Mouse (Mus musculus): ENCODE measurements around the gene Ptcra. TPM values are rescaled to one million over a fixed set of nuclear protein-coding genes. Genes with fewer than 3 reads are reported as not detected.

The Ptcra gene
- polyA plus RNA-seq, 2 experiments, result 0.19 to 0.30 TPM

GRCm38 (mm10) chr17:46775070-46775469 is 11.6 kb upstream of the Ptcra start:
- Histone ChIP-seq H3K9me3 (ENCODE audit: control insufficient read depth, low read length) (no peaks in the 10 kb centered on the region), H3K36me3 (ENCODE audit: control insufficient read depth, insufficient read depth, low read length) (peaks cover 53% of the 10 kb centered on the region), H3K4me3 (replicated peaks; ENCODE audit: low read length) (no peak overlapping the region), H3K4me1 (ENCODE audit: control insufficient read depth, insufficient read depth, low read length) (peaks cover 10% of the 10 kb centered on the region), H3K4me2 (replicated peaks; ENCODE audit: low read depth, low read length, severe bottlenecking) (no peak overlapping the region), H3K27me3 (ENCODE audit: control insufficient read depth, insufficient read depth, low read length) (no peaks in the 10 kb centered on the region), H3K9ac (ENCODE audit: low read depth, low read length, severe bottlenecking) (no peak overlapping the region), H3K27ac (replicated peaks; ENCODE audit: low read depth, low read length) (no peak overlapping the region)
- DNase-seq (ENCODE audit: low spot score) (no peak), ATAC-seq (ENCODE audit: low FRiP score, low read depth) (no peak)
- WGBS, result 92% methylated on average over 9 of the region's 9 CpGs
- TF ChIP-seq POLR2A (IDR thresholded peaks at IDR 0.05; ENCODE audit: borderline replicate concordance, extremely low read depth, insufficient read depth, insufficient read length), result no peak

- H3K36me3 ChIP-seq (ENCODE audit: control insufficient read depth, insufficient read depth, low read length), result peaks cover 44% of the 10 kb centered on the region
- no peaks in the 10 kb centered on the region for H3K27me3 ChIP-seq (ENCODE audit: control insufficient read depth, insufficient read depth, low read length)
- H3K4me2 ChIP-seq (replicated peaks; ENCODE audit: low read depth, low read length, severe bottlenecking), result peak overlapping the region; percentile 58; the same call in 1 of the 2 replicates
- no peak overlapping the region for H3K27ac ChIP-seq (replicated peaks; ENCODE audit: low read depth, low read length)
- H3K9ac ChIP-seq (ENCODE audit: low read depth, low read length, severe bottlenecking), result no peak overlapping the region
- no peak for DNase-seq (ENCODE audit: low spot score)
- 50% methylated on average over 2 of the region's 2 CpGs for WGBS
- no peak for TF ChIP-seq POLR2A (IDR thresholded peaks at IDR 0.05; ENCODE audit: borderline replicate concordance, extremely low read depth, insufficient read depth, insufficient read length)
- H3K4me3 ChIP-seq (replicated peaks; ENCODE audit: low read length), result no peak overlapping the region
- no peaks in the 10 kb centered on the region for H3K9me3 ChIP-seq (ENCODE audit: control insufficient read depth, low read length)
- H3K4me1 ChIP-seq (ENCODE audit: control insufficient read depth, insufficient read depth, low read length), result peaks cover 10% of the 10 kb centered on the region
- ATAC-seq (ENCODE audit: low FRiP score, low read depth), result no peak
Observed at GRCm38 (mm10) chr17:46774131-46774472, 10.6 kb upstream of the Ptcra start.

GRCm38 (mm10) chr17:46773278-46774130 is 10.0 kb upstream of the Ptcra start:
- ATAC-seq (ENCODE audit: low FRiP score, low read depth) (no peak), DNase-seq (ENCODE audit: low spot score) (peak; percentile 41)
- Histone ChIP-seq H3K27me3 (ENCODE audit: control insufficient read depth, insufficient read depth, low read length) (no peaks in the 10 kb centered on the region), H3K27ac (replicated peaks; ENCODE audit: low read depth, low read length) (peak overlapping the region; percentile 84), H3K4me2 (replicated peaks; ENCODE audit: low read depth, low read length, severe bottlenecking) (peak overlapping the region; percentile 58), H3K4me3 (replicated peaks; ENCODE audit: low read length) (peak overlapping the region; percentile 92), H3K4me1 (ENCODE audit: control insufficient read depth, insufficient read depth, low read length) (peaks cover 10% of the 10 kb centered on the region), H3K36me3 (ENCODE audit: control insufficient read depth, insufficient read depth, low read length) (peaks cover 38% of the 10 kb centered on the region), H3K9me3 (ENCODE audit: control insufficient read depth, low read length) (no peaks in the 10 kb centered on the region), H3K9ac (ENCODE audit: low read depth, low read length, severe bottlenecking) (peak overlapping the region; percentile 83)
- WGBS, result 8% methylated on average over 19 of the region's 20 CpGs
- TF ChIP-seq POLR2A (IDR thresholded peaks at IDR 0.05; ENCODE audit: borderline replicate concordance, extremely low read depth, insufficient read depth, insufficient read length), result no peak

DNA sequence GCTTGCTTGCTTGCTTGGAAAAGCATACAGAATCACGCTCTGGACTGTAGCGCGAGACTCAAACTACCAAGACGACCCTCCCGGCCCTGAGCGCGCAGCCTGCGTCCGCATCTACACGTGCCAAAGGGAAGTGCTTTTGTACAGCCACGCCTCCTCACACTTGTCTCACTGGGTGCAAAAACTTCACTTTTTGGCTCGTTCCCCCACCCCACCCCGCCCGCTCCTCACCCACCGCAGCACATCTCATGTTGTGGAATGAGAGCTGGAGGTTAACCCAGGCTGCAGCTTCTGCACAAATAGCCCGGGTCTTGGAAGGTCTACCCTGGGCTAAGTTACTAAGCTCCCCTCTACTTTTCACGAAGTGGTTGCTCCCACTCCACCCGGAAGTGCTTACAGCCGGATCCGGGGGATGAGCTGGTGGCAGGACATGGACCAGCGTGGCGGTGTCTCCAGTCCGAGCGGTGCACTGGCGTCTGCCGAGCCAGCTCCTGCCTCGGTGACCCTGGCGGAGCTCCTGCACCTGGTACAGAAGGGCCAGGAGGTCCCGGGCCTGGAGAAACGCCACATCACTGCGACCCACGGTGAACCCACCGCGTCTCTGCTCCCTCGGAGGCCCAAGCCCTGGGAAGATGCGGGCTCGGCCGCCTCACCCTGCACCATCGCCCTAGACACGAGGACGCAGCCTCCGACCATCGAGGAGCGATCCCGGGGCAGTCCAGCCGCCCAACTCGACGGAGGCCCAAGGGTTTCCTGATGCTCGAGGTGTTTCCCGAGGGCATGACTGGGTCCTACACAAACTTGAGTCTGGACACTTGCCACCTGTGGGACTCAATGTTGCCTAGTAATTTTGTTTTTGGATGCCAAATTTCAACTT is 9.1 kb upstream of the Ptcra start, which contains the start of gene 2310039H08Rik:
Gene 2310039H08Rik, plus strand, starts transcription at position 232 of the 874 bp plus-strand sequence.
- Histone ChIP-seq H3K36me3 (ENCODE audit: control insufficient read depth, insufficient read depth, low read length) (peaks cover 29% of the 10 kb centered on the region), H3K4me2 (replicated peaks; ENCODE audit: low read depth, low read length, severe bottlenecking) (peak within 1 kb of the TSS; percentile 58), H3K4me3 (replicated peaks; ENCODE audit: low read length) (peak within 1 kb of the TSS; percentile 92), H3K9ac (ENCODE audit: low read depth, low read length, severe bottlenecking) (peak within 1 kb of the TSS; percentile 83), H3K9me3 (ENCODE audit: control insufficient read depth, low read length) (no peaks in the 10 kb centered on the region), H3K27ac (replicated peaks; ENCODE audit: low read depth, low read length) (peak within 1 kb of the TSS; percentile 84), H3K27me3 (ENCODE audit: control insufficient read depth, insufficient read depth, low read length) (no peaks in the 10 kb centered on the region), H3K4me1 (ENCODE audit: control insufficient read depth, insufficient read depth, low read length) (peaks cover 10% of the 10 kb centered on the region)
- DNase-seq (ENCODE audit: low spot score) (peak; percentile 91), ATAC-seq (ENCODE audit: low FRiP score, low read depth) (peak; percentile 93)
- WGBS, result under 1% methylated on average over 50 of the region's 50 CpGs
- peak; percentile 53; the same call in 1 of the 2 replicates for TF ChIP-seq POLR2A (IDR thresholded peaks at IDR 0.05; ENCODE audit: borderline replicate concordance, extremely low read depth, insufficient read depth, insufficient read length)

DNA sequence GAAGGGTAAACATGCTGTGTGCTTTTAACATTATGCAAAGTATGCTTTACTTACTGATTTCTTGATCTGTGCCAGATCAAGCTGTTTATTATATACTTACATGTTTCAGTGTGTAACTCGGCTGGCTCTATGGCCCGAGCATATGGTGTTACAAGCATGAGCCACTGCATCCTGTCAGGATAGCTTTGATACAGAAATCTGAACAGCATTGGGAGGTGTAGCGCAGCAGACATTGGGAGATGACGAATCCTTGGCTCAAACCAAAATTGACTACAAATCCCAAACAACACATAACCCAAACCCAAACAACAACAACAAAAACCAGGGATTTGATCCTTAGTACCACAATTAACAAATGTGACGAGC is 8.5 kb upstream of the Ptcra start:
- Histone ChIP-seq H3K36me3 (ENCODE audit: control insufficient read depth, insufficient read depth, low read length) (peaks cover 23% of the 10 kb centered on the region), H3K4me1 (ENCODE audit: control insufficient read depth, insufficient read depth, low read length) (peaks cover 10% of the 10 kb centered on the region), H3K4me2 (replicated peaks; ENCODE audit: low read depth, low read length, severe bottlenecking) (peak overlapping the region; percentile 58), H3K27ac (replicated peaks; ENCODE audit: low read depth, low read length) (peak overlapping the region; percentile 84), H3K9me3 (ENCODE audit: control insufficient read depth, low read length) (no peaks in the 10 kb centered on the region), H3K9ac (ENCODE audit: low read depth, low read length, severe bottlenecking) (peak overlapping the region; percentile 83), H3K4me3 (replicated peaks; ENCODE audit: low read length) (peak overlapping the region; percentile 92), H3K27me3 (ENCODE audit: control insufficient read depth, insufficient read depth, low read length) (no peaks in the 10 kb centered on the region)
- no peak for TF ChIP-seq POLR2A (IDR thresholded peaks at IDR 0.05; ENCODE audit: borderline replicate concordance, extremely low read depth, insufficient read depth, insufficient read length)
- ATAC-seq (ENCODE audit: low FRiP score, low read depth) (peak; percentile 20; the same call in 1 of the 2 replicates), DNase-seq (ENCODE audit: low spot score) (no peak)
- WGBS, result 5% methylated on average over 5 of the region's 5 CpGs

Measured in limb, embryonic 14.5 days (tissue).